Mouse (Mus musculus) lung, postnatal 36 days (tissue): ENCODE results near the gene Cyp24a1.

Experiments used
- DNase-seq: peaks from one replicate; pipeline ENCODE4 v3.0.0; 2022; ENCODE audit warnings: mixed read lengths

The Cyp24a1 gene

GRCm38 (mm10) chr2:170436204-170436603 lies 60.7 kb downstream of the Cyp24a1 start:
- DNase-seq = no peak
